Mouse (Mus musculus) CD4-positive, CD25-positive, alpha-beta regulatory T cell, adult 2 months (primary cell): Measurements from ENCODE around the gene Prkce.

Experiments used
- DNase-seq: peaks from one replicate; pipeline ENCODE4 v3.0.0-alpha.2; 2012; ENCODE audit warnings: low read depth, low spot score

Gene Prkce

GRCm38 (mm10) chr17:86676336-86676735 is 508.8 kb downstream of the Prkce start:
- no peak for DNase-seq

GRCm38 (mm10) chr17:86676909-86677308 is 509.3 kb downstream of the Prkce start:
- no peak for DNase-seq

- no peak for DNase-seq
Observed at GRCm38 (mm10) chr17:86685263-86685662, 517.7 kb downstream of the Prkce start.

- DNase-seq, result no peak
Observed at GRCm38 (mm10) chr17:86687021-86687420, 519.4 kb downstream of the Prkce start.

GRCm38 (mm10) chr17:86690871-86691390 is 523.3 kb downstream of the Prkce start:
- no peak for DNase-seq

GRCm38 (mm10) chr17:86697751-86698150 is 530.2 kb downstream of the Prkce start:
- no peak for DNase-seq

GRCm38 (mm10) chr17:86703336-86703735 is 535.8 kb downstream of the Prkce start:
- no peak for DNase-seq

GRCm38 (mm10) chr17:86705236-86705635 is 537.7 kb downstream of the Prkce start:
- no peak for DNase-seq

- no peak for DNase-seq
Observed at GRCm38 (mm10) chr17:86706467-86706866, 538.9 kb downstream of the Prkce start.
